Mouse (Mus musculus): ENCODE data around the gene Hist2h2ac. TPM values are rescaled to one million over a fixed set of nuclear protein-coding genes. Genes with fewer than 3 reads are reported as not detected.
A peak's percentile ranks its signal among the peaks of the same experiment; 100 is the strongest.

Hist2h2ac gene
- total and polyA plus RNA-seq, 2 experiments from 2014 or later = 2.5 to 913 TPM

DNA sequence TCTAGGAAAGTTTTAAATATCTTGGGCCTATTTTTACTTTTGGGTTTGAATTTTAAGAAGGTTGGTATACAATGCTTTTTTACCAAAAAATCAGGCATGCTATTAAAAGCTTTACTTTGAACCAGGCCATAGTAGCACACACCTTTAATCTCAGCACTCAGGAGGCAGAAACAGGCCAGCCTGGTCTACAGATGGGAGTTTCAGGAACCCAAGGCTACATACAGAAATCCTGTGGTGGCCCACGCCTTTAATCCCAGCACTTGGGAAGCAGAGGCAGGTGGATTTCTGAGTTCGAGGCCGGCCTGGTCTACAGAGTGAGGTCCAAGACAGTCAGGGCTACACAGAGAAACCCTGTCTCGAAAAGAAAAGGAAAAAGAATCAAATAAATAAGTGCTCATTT, 46.9 kb upstream of the Hist2h2ac start:
- no peak overlapping the region for H3K4me3 ChIP-seq (ENCODE audit: low read depth, low read length)
- H3K27me3 ChIP-seq (ENCODE audit: control insufficient read depth, insufficient read depth, low read length) = no peaks in the 10 kb centered on the region
- H3K4me1 ChIP-seq (ENCODE audit: control insufficient read depth, insufficient read depth) = peaks cover 17% of the 10 kb centered on the region; the same call in 1 of the 2 replicates
- H3K9ac ChIP-seq (replicated peaks; ENCODE audit: low read depth, low read length) = no peak overlapping the region
- H3K9me3 ChIP-seq (replicated peaks; ENCODE audit: control insufficient read depth, low read length) = no peaks in the 10 kb centered on the region
- H3K27ac ChIP-seq (ENCODE audit: low read depth) = 0 out of 2 replicates have a peak overlapping the region, but pooled peaks have one; percentile 92
- TF ChIP-seq EP300 (IDR thresholded peaks at IDR 0.05; ENCODE audit: low read depth) = no peak
- TF ChIP-seq CTCF (IDR thresholded peaks at IDR 0.05; ENCODE audit: low read depth) = no peak
- DNase-seq (ENCODE audit: low spot score) (no peak), ATAC-seq (ENCODE audit: insufficient read depth, low read depth) (no peak)
- no peaks in the 10 kb centered on the region for H3K36me3 ChIP-seq (replicated peaks; ENCODE audit: control insufficient read depth, insufficient read depth, low read length)
- H3K4me2 ChIP-seq (ENCODE audit: low read depth, low read length) = peak overlapping the region; percentile 56; the same call in 1 of the 2 replicates
- WGBS = 89% methylated on average over 4 of the region's 4 CpGs

DNA sequence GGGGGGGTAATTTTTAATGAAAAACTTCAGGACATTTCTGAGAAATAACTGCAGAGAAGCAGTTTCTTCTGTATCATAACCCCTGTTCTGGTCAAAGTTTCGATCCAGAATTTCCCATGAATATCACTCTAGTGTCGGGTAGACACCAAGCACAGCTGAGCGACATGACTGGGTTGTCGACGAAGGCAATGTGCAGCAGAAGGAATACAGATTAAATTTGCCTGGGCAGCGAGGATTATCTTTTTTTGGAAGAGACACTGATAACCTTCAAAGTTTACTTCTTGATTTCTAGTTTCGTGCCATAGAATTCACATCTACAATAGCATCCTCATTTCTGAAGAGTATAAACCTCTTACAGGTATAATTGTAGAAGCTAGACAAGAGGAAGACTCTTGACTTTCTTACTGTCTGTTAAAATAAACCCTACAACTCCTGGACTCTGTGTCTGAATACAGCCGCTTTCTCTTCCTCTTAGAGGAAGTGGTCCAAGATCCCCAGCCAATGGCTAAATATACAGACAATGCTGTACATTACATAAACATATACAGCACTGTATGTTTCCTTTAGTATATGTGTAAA, 45.5 kb upstream of the Hist2h2ac start:
- Histone ChIP-seq H3K27ac (ENCODE audit: low read depth) (no peak overlapping the region), H3K36me3 (replicated peaks; ENCODE audit: control insufficient read depth, insufficient read depth, low read length) (no peaks in the 10 kb centered on the region), H3K9me3 (replicated peaks; ENCODE audit: control insufficient read depth, low read length) (no peaks in the 10 kb centered on the region), H3K9ac (replicated peaks; ENCODE audit: low read depth, low read length) (no peak overlapping the region), H3K4me1 (ENCODE audit: control insufficient read depth, insufficient read depth) (peaks cover 22% of the 10 kb centered on the region; the same call in 1 of the 2 replicates), H3K4me3 (ENCODE audit: low read depth, low read length) (no peak overlapping the region), H3K4me2 (ENCODE audit: low read depth, low read length) (no peak overlapping the region), H3K27me3 (ENCODE audit: control insufficient read depth, insufficient read depth, low read length) (no peaks in the 10 kb centered on the region)
- TF ChIP-seq CTCF (IDR thresholded peaks at IDR 0.05; ENCODE audit: low read depth) (no peak), EP300 (IDR thresholded peaks at IDR 0.05; ENCODE audit: low read depth) (no peak)
- no peak for DNase-seq (ENCODE audit: low spot score)
- WGBS = 69% methylated on average over 8 of the region's 8 CpGs
- ATAC-seq (ENCODE audit: insufficient read depth, low read depth) = no peak

DNA sequence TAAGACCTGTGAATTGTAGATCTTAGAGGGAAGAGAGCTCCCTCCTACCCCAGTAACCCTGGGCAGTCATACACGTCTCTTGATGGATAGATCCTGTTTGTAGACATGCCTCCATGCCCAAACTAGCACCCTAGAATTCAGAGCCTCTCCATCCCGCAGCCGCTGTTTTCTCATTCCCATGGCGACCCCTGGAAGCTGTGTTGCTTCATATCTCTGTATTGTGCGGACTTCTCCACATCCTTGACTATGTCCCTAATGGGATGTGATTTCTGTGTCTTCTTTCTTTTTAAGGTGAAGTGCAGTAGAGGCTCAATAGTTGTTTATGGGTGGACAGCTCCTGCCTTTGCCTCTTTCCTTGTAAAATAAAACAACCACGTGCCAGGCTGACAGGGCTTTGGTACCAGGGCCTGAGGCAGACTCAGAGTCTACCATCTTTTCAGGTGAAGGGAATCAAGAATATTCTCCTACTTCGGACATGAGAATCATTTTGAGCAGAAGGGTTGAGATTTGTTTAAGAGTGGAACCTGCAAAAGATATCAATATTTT, 43.8 kb upstream of the Hist2h2ac start:
- ATAC-seq (ENCODE audit: insufficient read depth, low read depth) (no peak), DNase-seq (ENCODE audit: low spot score) (no peak)
- WGBS = 73% methylated on average over 7 of the region's 7 CpGs
- Histone ChIP-seq H3K27me3 (ENCODE audit: control insufficient read depth, insufficient read depth, low read length) (no peaks in the 10 kb centered on the region), H3K27ac (ENCODE audit: low read depth) (peak overlapping the region; percentile 98), H3K4me3 (ENCODE audit: low read depth, low read length) (peak overlapping the region; percentile 64), H3K4me1 (ENCODE audit: control insufficient read depth, insufficient read depth) (peaks cover 22% of the 10 kb centered on the region; the same call in 1 of the 2 replicates), H3K36me3 (replicated peaks; ENCODE audit: control insufficient read depth, insufficient read depth, low read length) (no peaks in the 10 kb centered on the region), H3K4me2 (ENCODE audit: low read depth, low read length) (peak overlapping the region; percentile 76), H3K9ac (replicated peaks; ENCODE audit: low read depth, low read length) (peak overlapping the region; percentile 81), H3K9me3 (replicated peaks; ENCODE audit: control insufficient read depth, low read length) (no peaks in the 10 kb centered on the region)
- TF ChIP-seq EP300 (IDR thresholded peaks at IDR 0.05; ENCODE audit: low read depth) (no peak), CTCF (IDR thresholded peaks at IDR 0.05; ENCODE audit: low read depth) (no peak)

DNA sequence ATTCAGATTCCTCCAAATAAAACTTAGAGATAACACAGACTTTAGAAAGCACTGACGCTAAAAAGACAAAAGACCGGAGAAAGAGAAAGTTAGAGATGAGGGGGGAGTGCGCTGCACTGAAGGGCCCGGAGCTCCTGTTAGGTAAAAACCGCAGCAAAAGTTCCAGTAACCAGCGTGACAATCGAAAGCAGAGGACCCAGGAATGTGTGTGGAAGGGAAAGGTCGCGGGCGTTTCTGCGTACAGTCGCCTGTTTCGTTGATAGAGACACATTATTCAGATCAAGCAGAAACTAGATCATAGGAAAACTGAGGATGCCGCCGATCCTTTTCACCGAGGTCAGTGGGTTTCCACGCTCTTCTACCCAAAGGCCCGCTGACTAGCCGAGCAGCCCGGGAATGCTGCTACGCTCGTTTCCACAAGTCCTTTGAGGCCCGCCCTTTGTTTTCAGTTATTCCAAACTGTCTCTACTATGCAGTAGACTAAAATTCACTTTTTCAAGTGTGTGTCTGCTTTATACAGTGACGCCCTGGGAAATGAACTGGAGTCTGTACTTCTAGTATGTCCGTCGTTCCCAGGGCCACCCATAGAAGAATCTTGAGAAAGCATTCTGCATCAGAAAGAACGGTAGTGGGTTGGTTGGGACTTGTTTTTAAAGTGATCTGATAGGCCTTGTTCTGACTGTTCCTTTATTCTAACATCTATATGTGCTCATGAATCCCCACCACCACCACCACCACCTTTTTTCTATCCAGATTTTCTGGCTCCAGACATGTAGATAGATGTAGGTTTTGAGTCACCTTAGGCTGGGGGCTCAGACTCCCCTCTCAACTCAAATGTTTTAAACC, 43.1 kb upstream of the Hist2h2ac start:
- peak; percentile 58 for DNase-seq (ENCODE audit: low spot score)
- Histone ChIP-seq H3K4me2 (ENCODE audit: low read depth, low read length) (peak overlapping the region; percentile 76), H3K36me3 (replicated peaks; ENCODE audit: control insufficient read depth, insufficient read depth, low read length) (no peaks in the 10 kb centered on the region), H3K9ac (replicated peaks; ENCODE audit: low read depth, low read length) (peak overlapping the region; percentile 81), H3K4me3 (ENCODE audit: low read depth, low read length) (peak overlapping the region; percentile 64), H3K4me1 (ENCODE audit: control insufficient read depth, insufficient read depth) (peaks cover 22% of the 10 kb centered on the region; the same call in 1 of the 2 replicates), H3K27me3 (ENCODE audit: control insufficient read depth, insufficient read depth, low read length) (no peaks in the 10 kb centered on the region), H3K9me3 (replicated peaks; ENCODE audit: control insufficient read depth, low read length) (no peaks in the 10 kb centered on the region), H3K27ac (ENCODE audit: low read depth) (peak overlapping the region; percentile 98)
- TF ChIP-seq CTCF (IDR thresholded peaks at IDR 0.05; ENCODE audit: low read depth) = no peak
- TF ChIP-seq EP300 (IDR thresholded peaks at IDR 0.05; ENCODE audit: low read depth) = no peak
- WGBS = 5% methylated on average over 27 of the region's 27 CpGs
- peak; percentile 32; the same call in 1 of the 2 replicates for ATAC-seq (ENCODE audit: insufficient read depth, low read depth)

DNA sequence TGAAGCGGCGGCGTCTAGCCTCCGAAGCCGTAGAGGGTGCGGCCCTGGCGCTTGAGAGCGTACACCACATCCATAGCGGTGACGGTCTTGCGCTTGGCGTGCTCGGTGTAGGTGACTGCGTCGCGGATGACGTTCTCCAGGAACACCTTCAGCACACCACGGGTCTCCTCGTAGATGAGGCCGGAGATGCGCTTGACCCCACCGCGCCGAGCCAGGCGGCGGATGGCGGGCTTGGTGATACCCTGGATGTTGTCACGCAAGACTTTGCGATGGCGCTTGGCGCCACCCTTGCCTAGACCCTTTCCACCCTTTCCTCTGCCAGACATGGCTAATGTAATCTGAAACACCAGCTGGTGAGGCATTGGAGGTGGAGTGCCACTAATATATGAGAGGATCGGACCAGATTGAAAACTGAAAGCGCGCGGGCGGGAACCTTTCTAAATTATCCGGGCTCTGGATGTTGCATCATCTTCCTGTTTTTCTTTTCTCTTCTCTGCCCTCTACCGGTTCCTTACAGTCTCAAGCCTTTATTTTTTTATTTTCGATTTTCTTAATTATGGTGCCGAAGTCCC, 42.4 kb upstream of the Hist2h2ac start, which contains the start of gene Hist2h4:
Gene Hist2h4 (minus strand): TSS at position 333 of the 572 bp plus-strand sequence.
- under 1% methylated on average over 40 of the region's 40 CpGs for WGBS
- H3K27ac ChIP-seq (ENCODE audit: low read depth) = peak within 1 kb of the TSS; percentile 98

More for the DNA sequence above, 42.4 kb upstream of the Hist2h2ac start, which contains the start of gene Hist2h4:
- Histone ChIP-seq H3K4me2 (ENCODE audit: low read depth, low read length) (peak within 1 kb of the TSS; percentile 76), H3K27me3 (ENCODE audit: control insufficient read depth, insufficient read depth, low read length) (no peaks in the 10 kb centered on the region), H3K9ac (replicated peaks; ENCODE audit: low read depth, low read length) (peak within 1 kb of the TSS; percentile 81), H3K9me3 (replicated peaks; ENCODE audit: control insufficient read depth, low read length) (no peaks in the 10 kb centered on the region), H3K36me3 (replicated peaks; ENCODE audit: control insufficient read depth, insufficient read depth, low read length) (no peaks in the 10 kb centered on the region), H3K4me3 (ENCODE audit: low read depth, low read length) (peak within 1 kb of the TSS; percentile 64), H3K4me1 (ENCODE audit: control insufficient read depth, insufficient read depth) (peaks cover 20% of the 10 kb centered on the region; the same call in 1 of the 2 replicates)
- ATAC-seq (ENCODE audit: insufficient read depth, low read depth) (peak; percentile 85), DNase-seq (ENCODE audit: low spot score) (peak; percentile 96)
- TF ChIP-seq EP300 (IDR thresholded peaks at IDR 0.05; ENCODE audit: low read depth) = peak; percentile 92
- TF ChIP-seq CTCF (IDR thresholded peaks at IDR 0.05; ENCODE audit: low read depth) = peak; percentile 51

All from heart, postnatal 0 days (tissue).